Mouse (Mus musculus) liver, postnatal 0 days (tissue): ENCODE data around the gene Mipol1.

Experiments used
- CTCF ChIP-seq: sonication (generic); IDR thresholded peaks from 2 replicates; pipeline ENCODE4 v1.5.1; 2016; ENCODE audit warnings: antibody characterized with exemption, low read depth
- EP300 ChIP-seq: IDR thresholded peaks from 2 replicates; pipeline ENCODE4 v1.6.1; 2016; ENCODE audit warnings: antibody characterized with exemption, low read depth, mild to moderate bottlenecking

GRCm38 (mm10) chr12:57539551-57539985 lies 309.3 kb downstream of the Mipol1 start:
- no peak for TF ChIP-seq CTCF
- TF ChIP-seq EP300 = no peak
